Mouse (Mus musculus): ENCODE results near the gene Clec2l.
"Not testable (repeated sequence)": the region's sequence is repeated elsewhere in the genome, so short reads cannot be mapped to it uniquely, and the experiment has no call there.

Clec2l gene

GRCm38 (mm10) chr6:38662714-38663615 lies at the start of gene Clec2l:
TSS of gene Clec2l (plus strand) at chr6:38663069.
- DNase-seq: no peak

- no peak for DNase-seq
These were observed 40.5 kb upstream of the Clec2l start for GRCm38 (mm10) chr6:38622406-38622805.

- DNase-seq: no peak
These were observed 39.4 kb upstream of the Clec2l start for GRCm38 (mm10) chr6:38623457-38623856.

DNA sequence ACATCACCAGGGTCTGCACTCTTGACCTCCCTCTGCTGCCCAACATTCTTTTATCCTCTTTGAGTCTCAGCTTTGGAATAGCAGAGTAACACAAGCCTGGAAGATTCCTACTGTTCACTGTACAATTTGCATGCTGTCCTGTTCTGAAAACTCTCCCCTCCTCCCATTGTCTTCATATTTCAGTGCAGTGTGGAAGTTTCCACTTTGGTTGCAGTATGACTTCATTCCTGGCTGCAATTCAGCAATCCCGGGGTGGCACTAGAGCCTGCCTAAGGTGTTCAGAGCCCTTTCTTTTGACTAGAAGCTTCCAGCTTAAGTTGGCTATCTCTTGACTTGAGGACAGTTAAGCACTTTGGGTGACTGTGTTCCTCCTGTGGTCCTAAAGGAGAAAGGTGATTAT lies 38.4 kb upstream of the Clec2l start:
- no peak for DNase-seq

- DNase-seq: no peak
These were observed 36.8 kb upstream of the Clec2l start for GRCm38 (mm10) chr6:38626086-38626485.

DNA sequence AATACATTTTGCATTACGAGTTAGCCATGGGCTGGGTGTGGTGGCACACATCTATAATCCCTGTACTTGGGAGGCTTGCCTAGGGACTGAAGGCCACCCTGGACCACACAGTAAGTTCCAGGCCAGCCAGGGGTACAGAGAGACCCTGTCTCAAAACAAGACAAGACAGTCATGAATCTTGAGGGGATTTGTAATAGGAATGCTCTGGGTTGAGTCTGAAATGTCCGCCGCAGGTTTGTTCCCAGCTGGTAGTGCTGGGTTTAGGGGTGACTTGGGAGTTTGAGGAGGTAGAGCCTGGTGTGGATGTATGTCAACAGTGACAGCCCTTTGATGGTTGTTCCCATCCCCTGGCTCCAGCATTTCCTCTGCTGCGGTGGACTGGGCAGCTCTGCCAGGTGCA lies 35.8 kb upstream of the Clec2l start:
- no peak for DNase-seq

- no peak for DNase-seq
These were observed 35.4 kb upstream of the Clec2l start for GRCm38 (mm10) chr6:38627486-38627885.

GRCm38 (mm10) chr6:38629556-38629955 lies 33.3 kb upstream of the Clec2l start:
- DNase-seq: no peak

DNA sequence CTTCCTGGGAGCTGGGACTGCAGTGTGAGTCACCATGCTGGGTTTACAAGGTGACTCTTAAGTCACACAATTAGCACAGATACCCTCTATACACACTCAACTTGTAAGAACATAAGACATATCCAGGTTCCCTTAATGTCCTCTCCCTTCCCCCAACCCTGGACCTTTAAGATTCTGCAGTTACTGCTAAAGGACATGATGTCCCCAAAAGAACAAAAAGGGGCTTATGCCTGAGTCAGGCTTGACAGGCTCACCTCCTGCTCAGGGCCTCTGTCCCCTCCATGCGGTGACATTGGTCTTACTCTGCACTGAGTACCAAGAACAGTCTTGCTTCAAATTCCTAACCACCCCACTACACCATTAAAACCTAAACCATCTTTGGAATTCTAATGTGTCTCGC lies 30.0 kb upstream of the Clec2l start:
- DNase-seq: no peak

GRCm38 (mm10) chr6:38634461-38634860 lies 28.4 kb upstream of the Clec2l start:
- DNase-seq: no peak

DNA sequence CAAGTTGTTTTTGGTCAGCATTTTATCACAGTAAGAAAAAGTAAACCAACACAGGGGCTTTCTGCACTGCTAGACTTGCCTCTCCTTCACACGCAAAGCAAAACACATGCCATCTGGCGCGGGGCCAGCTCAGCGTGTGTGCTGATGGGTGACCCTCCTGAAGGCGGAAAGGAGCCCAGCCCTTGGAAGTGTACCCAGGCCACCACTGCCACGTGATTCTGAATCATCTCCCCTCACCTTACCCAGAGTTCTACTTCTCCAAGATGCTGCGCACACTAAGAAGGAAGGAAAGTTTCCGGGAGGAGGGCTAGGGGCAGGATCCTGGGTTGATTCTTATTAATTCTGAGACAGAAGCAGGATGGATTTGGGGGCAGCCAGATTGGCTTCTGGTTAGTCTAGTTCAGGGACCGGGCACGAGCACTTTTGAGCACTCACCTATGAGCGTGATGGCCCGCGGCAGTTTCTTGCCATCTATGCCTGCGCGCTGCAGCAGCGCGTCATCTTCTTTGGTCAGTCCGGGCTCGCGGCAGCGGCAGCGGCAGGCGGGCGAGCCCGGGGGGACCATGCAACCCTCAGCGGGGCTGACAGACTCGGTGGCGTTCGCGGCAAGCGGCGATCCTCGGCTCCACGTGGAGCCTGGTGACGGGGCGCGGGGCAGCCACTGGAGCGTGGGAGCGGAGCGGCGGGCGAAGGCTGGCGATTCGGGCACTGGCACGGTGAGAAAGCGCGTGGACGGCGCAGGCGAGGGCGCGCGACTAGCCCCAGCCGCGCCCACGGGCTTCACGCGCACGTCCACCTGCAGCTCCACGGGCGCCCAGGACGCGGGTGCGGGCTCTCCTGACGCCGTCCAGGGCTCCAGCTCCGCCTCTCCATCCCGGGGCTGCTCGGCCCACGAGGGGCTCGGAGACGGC lies 26.7 kb upstream of the Clec2l start:
- DNase-seq: peak; percentile 31

DNA sequence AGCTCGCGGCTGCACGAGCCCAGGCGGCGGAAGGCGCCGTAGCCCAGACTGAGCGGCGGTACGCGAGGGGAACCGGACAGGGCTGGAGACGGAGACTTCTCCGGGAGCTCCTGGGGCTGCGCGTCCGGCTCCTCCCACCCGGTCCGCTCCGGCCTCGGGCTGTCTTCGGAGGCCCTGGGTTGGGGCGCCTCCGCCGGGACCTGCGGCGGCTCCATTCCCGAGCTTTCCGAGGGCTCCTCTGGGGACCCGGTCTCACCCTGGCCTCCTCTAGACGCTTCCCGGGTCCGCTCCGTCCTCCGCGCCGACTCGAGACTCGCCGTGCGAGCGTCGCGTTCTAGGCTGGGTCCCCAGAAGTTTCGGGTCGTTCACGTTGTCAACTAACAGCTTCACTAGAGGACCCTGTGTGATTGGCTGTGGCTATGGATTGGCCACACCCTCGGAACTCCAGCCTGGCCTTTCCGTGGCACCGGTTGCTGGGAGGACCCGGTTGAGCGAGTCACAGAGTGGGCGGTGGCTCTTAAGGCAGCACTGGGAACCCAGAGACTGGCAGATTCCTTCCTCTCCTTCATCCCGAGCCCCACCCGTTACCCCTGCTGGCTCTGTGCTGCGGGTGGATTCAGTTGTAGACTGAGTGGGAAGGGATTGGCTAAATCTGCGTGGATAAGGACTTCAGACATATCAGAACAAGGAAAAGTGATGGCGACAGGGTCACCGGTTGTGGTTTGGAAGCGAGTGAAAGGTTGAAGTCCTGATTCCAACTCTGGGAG lies 25.8 kb upstream of the Clec2l start, which contains the start of gene Klrg2:
TSS of gene Klrg2 (minus strand) at position 391 of the 767 bp plus-strand sequence.
- DNase-seq: peak; percentile 68

- no peak for DNase-seq
These were observed 22.5 kb upstream of the Clec2l start for GRCm38 (mm10) chr6:38640401-38640800.

GRCm38 (mm10) chr6:38641228-38641627 lies 21.6 kb upstream of the Clec2l start:
- no peak for DNase-seq

DNA sequence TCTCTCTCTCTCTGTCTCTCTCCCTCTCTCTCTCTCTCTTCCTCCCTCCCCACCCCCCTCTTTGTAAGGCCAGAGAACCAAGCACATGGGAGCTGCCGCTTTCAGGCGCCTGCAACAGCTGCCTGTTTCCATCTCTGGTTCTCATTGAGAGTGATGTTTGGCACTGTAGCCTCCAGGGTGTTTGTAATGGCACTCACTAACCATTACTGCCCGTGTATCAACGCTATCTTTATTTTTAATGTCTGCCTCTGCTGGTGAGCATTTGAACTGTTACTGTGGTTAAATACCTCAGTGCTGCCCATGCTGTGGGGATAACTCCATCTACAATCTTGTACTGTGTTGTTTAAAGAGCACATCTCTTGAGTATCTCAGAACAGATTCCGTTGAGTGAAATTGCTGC lies 21.2 kb upstream of the Clec2l start:
- no peak for DNase-seq

DNA sequence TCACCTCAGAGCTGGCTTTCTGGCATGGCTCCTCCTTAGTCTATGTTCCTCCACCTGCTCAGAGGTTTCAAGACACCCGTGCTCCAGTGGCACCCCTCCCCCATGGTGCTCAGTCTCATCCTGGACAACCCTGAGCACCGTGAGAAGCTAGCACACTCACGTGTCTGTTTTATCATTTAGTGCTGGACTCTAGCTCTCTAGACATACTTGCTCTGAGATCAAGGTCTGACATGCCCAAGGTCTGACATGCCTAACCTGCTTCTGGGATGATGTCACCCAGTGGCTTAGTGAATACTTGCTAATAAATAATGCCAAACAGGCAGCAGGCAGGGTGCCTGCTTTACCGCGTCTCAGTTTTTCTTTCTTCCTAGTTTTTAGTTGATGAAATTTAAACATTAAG lies 20.3 kb upstream of the Clec2l start:
- peak; percentile 18 for DNase-seq

DNA sequence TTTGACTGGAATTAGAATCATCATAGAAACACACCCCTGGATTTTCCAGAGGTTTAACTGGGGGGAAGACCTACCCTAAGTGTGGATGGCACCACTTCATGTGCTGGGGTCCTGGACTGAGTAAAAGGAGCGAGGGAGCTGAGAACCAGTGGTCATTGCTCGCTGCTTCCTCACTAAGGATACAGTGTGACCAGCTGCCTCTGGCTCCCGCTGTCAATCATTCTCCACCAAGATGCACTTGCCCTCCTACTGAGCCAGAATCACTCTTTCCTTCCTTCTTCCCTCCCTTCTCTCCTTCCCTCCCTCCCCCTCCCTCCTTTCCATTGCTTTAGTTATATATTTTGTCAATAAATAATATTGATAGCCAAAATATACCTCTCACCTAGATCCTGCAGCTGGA lies 19.8 kb upstream of the Clec2l start:
- DNase-seq: no peak

DNA sequence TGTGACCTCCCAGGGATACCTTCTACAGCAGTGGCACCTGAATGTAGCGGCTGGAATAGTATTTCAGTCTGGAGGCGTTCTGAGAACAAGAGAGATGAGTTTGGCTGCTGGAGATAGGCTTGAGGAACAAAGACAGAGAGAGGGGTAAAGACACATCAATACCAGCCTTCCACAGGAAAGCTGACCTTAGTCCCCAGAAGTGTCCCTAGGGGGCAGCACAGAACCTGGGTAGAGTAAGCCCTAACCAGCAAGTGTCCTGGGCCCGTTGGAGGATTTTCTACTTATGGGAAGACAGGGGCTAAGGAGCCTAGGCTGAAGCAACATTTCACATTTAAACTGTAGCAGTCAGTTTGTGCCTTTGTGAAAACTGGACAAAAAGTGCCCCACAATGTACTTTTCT lies 13.3 kb upstream of the Clec2l start:
- no peak for DNase-seq

- peak; percentile 67 for DNase-seq
These were observed 12.5 kb upstream of the Clec2l start for GRCm38 (mm10) chr6:38650263-38650937.

DNA sequence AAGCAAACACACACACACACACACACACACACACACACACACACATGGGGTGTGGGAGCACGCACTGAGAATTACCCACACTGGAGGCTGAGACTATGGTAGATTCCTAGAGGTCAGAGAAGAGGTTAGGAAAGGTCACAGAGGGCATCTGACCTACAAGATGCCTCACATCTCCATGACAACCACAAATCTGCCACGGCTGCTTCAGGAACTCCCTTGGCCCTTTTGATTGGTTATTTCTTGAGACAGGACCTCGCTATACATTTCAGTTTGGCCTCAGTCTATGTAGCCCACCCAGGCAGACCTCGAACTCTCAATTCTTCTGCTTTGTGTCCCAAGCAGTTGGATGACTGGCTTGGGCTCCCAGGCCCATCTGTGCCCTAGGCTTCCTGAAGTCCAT lies 1.2 kb upstream of the Clec2l start:
- DNase-seq: no peak

GRCm38 (mm10) chr6:38669580-38669979 lies 6.7 kb downstream of the Clec2l start:
- no peak for DNase-seq

DNA sequence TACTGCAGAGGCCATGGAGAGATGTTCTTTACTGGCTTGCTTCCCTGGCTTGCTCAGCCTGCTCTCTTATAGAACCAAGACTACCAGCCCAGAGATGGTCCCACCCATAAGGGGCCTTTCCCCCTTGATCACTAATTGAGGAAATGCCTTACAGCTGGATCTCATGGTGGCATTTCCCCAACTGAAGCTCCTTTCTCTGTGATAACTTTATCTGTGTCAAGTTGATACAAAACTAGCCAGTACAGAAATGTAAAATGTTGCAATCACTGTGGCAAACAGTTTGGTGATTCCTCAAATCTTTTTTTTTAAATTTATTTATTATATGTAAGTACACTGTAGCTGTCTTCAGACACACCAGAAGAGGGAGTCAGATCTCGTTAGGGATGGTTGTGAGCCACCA lies 7.6 kb downstream of the Clec2l start:
- not testable (repeated sequence) for DNase-seq

Data from kidney, adult 9 months (tissue).